Mouse (Mus musculus) lung, adult 2 months (tissue): ENCODE data around the gene Car10.

Experiments
- CTCF ChIP-seq: fragments of 200-500 bp; IDR thresholded peaks from 2 replicates; pipeline ENCODE4 v1.5.1; 2011; ENCODE audit warnings: mild to moderate bottlenecking, low read length, control low read depth; ENCODE audit not compliant: insufficient read depth
- POLR2A ChIP-seq: fragments of 200-500 bp; IDR thresholded peaks from 2 replicates; pipeline ENCODE4 v1.6.1; 2011; ENCODE audit warnings: low read depth, mild to moderate bottlenecking, control low read depth, low read length, borderline replicate concordance; ENCODE audit errors: extremely low read depth

GRCm38 (mm10) chr11:93603575-93603974, 505.7 kb downstream of the Car10 start:
- TF ChIP-seq CTCF (no peak), POLR2A (no peak)
